Mouse (Mus musculus) cerebellum, adult 9-10 months (tissue): ENCODE results near the gene Ccdc124.
A peak's percentile ranks its signal among the peaks of the same experiment; 100 is the strongest.
"Not testable (repeated sequence)": the region's sequence is repeated elsewhere in the genome, so short reads cannot be mapped to it uniquely, and the experiment has no call there.

Source experiments
- DNase-seq: peaks from one replicate; pipeline ENCODE4 v3.0.0; 2022

Gene Ccdc124

DNA sequence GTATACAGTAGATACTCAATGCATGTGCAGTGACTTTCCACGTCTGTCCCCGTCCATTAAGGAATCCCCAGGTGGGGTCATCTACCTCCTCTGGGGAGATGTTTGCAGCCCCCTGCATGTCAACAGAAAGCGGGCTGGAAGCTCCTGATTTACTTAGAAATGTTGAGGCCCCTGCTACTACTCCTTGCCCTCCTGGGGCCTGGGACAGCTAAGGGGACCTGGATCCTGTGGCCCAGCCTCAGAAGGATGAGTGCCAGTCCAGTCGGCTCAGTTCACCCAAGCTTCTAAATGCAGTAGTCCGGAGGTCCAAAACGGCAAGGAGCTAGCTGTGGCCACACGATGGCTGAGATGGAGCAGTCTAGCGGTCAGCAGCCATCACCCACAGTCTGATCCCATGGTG, 29.8 kb downstream of the Ccdc124 start:
- DNase-seq: no peak

DNA sequence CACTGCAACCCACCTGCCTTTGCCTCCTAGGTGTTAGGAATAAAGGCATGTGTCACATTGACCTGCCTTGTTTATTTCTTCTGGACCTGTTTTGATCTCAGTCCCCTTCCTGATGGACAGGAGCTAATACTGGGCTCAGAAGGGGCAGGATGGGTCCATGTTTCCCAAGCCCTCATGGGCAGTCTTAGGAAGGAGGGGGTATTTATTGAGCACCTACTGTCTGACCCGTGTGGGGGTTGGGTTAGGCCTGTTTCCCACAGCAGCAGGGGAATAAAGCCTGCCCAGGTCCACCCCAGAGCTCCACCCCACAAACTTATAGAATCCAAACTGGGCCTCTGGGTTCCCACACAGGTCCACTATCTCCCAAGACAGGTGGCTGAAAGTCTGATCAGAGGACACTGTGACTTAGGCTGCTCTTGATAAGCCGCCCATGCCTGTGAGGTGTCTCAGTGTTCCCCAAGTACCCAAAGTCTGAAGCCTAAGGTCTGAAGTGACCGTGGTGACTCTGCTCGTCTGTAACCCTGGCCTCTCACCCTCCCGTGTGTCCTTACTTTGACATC, 30.4 kb downstream of the Ccdc124 start:
- DNase-seq: no peak

DNA sequence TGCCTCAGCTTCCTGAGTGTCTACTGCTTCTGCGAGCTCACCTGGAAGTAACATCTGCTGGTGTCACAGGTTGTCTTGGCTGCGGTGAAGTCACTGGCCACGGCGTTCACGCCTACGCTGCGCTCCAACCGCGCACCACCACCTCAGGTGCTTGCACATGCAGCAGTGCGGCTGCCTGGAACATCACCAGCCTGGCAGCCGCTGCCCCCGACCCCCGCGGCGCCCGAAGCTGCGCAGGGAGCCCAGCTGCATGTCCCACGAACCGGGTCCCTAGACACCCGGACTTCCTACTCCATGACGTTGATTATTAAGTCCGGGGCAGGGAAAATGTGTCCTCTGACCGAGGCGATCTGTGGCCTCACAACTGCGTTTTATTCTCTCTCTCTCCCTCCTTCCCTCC, 31.3 kb downstream of the Ccdc124 start:
- DNase-seq: no peak

- DNase-seq: peak; percentile 92
These were observed 32.3 kb downstream of the Ccdc124 start for GRCm38 (mm10) chr8:70841147-70842072.

GRCm38 (mm10) chr8:70840590-70840989, 33.1 kb downstream of the Ccdc124 start:
- no peak for DNase-seq

GRCm38 (mm10) chr8:70839408-70840351, 34.1 kb downstream of the Ccdc124 start, which contains the start of gene Arrdc2:
Gene Arrdc2 (minus strand): TSS chr8:70839720.
- peak; percentile 100 for DNase-seq

GRCm38 (mm10) chr8:70838654-70839407, 34.9 kb downstream of the Ccdc124 start:
- peak; percentile 68 for DNase-seq

DNA sequence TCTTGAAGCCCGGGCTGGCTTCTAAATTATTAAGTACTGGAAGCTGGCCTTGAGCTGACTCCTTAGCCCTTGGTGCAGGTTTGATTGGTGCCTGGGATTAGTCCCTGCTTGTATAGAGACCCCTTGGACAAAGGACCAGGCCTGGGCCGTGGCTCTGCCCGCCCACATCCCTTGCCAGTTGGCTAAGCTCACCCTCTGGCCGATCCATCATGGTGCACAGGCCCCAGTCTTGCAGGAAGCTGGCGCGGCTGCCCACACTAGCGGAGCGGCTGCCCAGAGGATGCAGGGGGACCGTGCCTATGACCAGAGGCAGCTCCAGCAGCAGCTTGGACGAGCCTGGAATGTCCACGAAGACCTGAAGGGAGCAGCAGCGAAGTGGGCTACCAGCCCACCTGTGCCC, 37.1 kb downstream of the Ccdc124 start:
- no peak for DNase-seq

DNA sequence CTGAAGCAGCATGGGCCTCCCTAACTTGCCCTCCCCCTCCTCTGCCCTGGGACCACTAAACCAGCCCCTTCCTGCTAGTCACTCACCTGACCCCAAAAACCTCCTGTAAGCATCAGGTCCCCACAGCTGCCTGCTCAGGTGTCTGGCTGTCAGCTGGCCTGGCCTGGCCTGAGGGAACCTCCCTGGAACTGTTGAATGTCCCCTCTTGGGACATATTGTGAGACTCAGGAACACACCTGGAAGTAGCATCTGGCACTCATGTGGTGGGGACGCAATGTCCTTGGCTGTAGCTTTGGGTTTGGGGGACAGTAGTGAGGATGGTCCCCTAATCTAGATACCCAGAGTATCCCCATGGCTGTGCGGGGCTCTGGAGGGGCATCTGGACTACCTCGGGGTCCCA, 39.7 kb downstream of the Ccdc124 start:
- DNase-seq: no peak

- DNase-seq: no peak
These were observed 40.2 kb downstream of the Ccdc124 start for GRCm38 (mm10) chr8:70833520-70833919.

DNA sequence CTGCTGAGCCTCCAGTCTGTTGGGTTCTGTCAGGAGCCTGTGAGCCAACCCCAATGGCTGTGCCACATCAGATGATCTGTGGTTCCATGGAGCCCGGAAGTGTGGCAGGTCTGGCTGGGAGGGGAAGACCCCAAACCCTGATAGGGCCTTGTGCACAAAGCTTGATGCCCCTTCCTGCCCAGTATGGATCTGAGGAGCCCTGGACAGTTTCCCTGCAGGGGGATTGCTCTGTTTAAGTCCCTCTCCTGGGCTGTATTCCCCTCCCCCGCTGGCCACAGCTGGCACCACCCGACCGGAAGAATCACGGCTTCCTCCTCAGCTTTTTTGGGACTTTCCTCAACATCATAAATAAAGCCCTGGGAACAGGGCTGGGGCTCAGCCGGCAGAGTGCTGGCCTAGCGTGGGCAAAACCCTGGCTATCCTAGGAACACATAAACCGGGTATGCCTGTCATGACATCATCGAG, 40.7 kb downstream of the Ccdc124 start:
- no peak for DNase-seq

DNA sequence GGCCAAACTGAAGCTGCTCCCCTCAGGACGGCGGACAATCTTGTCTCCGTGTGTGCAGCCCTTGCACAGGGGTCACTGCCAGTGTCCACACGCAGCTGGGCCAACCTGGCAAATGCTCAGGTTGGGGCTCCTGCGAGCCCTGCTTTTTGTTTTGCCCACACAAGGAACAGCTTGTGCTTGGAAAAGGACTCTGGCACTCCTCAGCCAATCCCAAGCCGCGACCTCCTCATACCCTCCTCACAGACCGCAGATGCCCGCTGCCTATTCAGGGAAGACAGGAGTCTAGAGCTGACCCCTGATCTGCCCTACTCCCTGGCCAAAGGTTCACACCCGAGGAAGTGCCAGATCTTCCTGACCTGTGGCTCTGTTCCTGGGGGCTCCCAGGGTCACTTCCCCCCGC, 41.4 kb downstream of the Ccdc124 start:
- DNase-seq: no peak

GRCm38 (mm10) chr8:70831517-70831916, 42.2 kb downstream of the Ccdc124 start:
- DNase-seq: no peak

GRCm38 (mm10) chr8:70827796-70828195, 45.9 kb downstream of the Ccdc124 start:
- no peak for DNase-seq

- DNase-seq: no peak
These were observed 46.7 kb downstream of the Ccdc124 start for GRCm38 (mm10) chr8:70827010-70827409.

DNA sequence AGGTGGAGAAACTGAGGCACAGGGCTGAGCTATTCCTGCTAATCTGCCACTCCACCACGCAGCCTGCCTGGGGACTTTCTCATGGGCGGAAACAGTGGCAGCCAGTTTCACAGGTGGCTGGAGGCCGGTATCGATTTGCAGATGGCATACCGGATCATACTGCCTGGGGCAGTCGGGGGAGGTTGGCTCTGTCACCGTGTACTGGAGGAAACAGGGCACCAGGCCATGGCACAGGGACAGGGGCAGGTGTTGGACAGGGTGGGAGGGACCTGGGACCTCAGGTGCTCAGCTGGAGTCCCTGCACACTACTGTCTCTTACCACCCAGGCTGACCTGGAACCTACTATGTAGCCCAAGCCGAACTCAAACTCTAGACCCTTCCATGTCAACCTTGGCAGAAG, 47.9 kb downstream of the Ccdc124 start:
- DNase-seq: no peak

GRCm38 (mm10) chr8:70823802-70824201, 49.9 kb downstream of the Ccdc124 start:
- no peak for DNase-seq

DNA sequence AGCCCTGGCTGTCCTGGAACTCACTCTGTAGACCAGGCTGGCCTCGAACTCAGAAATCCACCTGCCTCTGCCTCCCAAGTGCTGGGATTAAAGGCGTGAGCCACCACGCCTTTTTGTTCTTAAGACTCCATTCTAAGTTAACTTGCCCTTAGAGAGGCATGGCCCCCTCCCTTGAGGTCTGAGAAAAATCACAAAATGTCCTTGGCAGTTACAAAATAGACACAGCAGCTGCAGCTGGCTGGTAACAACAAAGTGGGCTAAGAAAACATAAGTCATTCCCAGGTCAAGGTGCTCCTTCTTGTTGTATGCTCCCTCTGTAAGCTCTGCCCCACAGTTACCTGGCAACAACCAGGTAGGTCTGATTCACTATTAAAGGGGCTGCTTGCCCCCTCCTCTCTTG, 51.1 kb downstream of the Ccdc124 start:
- DNase-seq: not testable (repeated sequence)

DNA sequence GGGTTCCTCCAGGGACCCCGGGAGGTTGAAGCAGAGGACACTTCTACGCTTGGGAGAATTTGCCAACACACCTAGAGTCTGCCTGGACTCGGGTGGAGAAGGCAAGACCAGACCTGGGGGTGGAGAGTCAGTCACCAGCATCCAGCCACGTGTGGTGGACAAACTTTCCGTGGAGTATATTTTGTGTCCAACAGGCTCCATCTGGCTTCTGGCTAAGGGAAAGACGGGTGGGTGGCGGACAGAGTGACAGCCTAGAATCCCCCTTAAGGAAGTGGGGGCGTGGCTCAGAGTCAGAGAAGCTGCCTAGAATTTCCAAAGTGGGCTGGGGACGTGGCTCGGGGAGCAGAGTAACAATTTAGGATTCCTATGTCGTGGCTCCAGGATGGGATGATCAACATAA, 51.7 kb downstream of the Ccdc124 start:
- no peak for DNase-seq

- peak; percentile 51 for DNase-seq
These were observed 52.3 kb downstream of the Ccdc124 start for GRCm38 (mm10) chr8:70821399-70821962.

GRCm38 (mm10) chr8:70820101-70820935, 53.4 kb downstream of the Ccdc124 start:
- no peak for DNase-seq
